Mouse (Mus musculus) G1E-ER4 (cell line): ENCODE measurements around the gene Ptprs. TPM values are rescaled to one million over a fixed set of nuclear protein-coding genes. Genes with fewer than 3 reads are reported as not detected.

Experiments
- GATA1 ChIP-seq: IDR thresholded peaks from one replicate; pipeline ENCODE4 v1.8.0; 2012; ENCODE audit warnings: low read length, inconsistent platforms
- polyA plus RNA-seq: library from polyadenylated mRNA; stranded (reverse); fragments of >175 nt; gene quantifications from 2 replicates; pipeline ENCODE4 v1.2.3, GENCODE M21; 2012

Ptprs gene
- polyA plus RNA-seq, result 40.9 and 48.5 TPM in 2 replicates

DNA sequence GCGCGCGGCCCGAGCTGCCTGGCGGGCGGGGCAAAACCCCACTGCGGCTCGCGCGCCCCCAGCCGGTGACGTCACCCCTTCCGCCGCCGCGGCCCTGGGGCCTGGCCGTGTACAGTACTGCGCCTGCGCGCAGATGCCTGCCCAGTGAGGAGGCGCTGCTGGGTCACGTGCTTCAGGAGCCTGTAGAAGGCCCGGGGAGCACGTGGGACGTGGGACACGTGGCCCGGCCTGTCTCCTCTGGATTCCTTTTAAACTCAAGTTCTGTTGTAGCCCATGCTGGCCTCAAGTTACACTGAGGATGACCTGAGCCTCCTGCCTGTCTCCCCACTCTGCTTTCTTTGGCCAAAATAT lies at the start of gene Ptprs:
TSS of gene Ptprs (minus strand) at position 82 of the 351 bp plus-strand sequence.
- no peak for TF ChIP-seq GATA1

DNA sequence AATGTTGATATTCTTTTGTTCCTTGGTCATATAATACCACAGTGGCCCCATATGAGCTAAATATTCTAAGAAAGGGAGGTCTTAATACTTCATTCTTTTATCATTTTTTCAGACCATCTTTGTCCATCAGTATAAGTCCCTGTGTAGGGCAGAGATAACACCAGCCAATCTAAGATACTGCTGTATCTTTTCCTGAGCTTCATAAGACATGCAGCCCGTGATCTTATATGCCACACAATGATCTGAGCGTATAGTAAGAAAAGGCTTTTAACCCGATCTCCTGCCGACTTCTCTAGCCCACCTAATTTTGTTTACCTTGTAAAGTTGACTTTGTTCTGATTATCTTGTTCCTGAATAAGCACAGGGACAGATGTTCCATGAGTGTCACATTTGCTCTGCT lies 48.7 kb upstream of the Ptprs start:
- TF ChIP-seq GATA1, result no peak

DNA sequence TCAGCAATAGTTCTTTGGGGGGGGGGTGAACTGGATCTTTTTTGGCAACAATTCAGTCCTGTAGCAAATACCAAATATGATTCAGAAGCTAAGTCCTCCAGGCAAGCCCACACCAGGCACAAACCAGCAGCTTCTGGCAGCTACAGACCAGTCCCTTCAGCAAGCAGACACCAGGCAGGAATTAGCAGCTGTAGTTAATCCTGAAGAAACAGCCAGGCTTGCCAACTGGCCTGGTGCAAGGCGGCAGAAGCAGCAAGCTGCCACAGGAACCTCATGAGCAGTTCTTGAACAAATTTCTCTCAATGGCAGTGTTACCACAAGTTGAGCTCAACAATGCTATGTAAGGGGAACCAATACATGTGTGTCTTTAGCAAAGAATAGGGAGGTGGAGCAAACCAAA lies 46.5 kb upstream of the Ptprs start:
- no peak for TF ChIP-seq GATA1

DNA sequence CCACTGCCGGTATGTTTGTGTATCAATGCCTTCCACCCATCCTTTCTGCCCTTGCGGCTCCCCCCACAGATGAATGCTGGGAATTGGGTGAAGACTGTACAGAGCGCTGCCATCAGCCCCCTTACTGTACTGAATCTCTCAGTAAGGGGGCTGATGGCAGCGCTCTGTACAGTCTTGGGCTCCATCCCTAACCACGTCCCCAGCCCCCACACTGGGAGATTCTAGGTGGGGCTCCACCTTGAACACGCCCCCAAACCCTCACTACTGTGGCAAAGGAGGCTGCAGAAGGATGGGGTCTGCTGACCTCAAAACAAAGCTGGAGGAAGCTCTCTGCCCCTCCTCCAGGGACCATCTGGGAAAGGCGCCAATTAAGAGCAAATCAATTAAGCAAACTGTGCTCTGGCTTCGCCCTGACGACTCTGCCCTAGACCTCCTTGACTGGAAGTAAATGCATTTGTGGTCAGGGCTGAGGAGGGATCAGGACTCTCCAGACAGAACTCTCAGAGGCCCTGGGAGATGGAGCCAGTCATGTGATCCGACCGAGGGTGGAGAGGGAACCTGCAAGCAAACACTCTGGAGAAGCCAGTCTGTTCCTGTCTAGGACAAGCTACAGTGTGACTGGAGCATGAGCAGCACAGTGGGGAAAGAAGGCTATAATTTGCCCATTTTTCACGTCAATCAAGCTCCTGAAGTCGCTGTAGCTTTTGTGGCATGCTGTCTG lies 39.6 kb upstream of the Ptprs start:
- TF ChIP-seq GATA1, result no peak

DNA sequence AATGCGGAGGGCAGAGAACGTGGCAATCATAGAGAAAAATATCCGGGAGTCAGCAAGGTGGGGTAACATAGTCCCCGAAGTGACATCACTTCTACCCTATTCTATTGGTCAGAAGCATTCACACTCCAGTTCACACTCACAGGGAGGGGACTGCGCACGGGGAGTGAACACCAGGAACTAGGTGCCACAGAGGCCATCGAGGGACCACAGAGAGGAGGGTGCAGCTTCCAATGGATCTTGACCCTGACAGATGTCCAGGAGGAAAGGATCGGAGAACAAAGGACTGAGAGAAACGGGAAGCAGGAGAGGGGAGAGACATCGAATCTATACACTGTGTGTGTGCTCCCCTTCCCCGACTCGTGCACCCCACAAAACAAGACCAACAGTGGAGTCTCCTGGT lies 38.6 kb upstream of the Ptprs start:
- no peak for TF ChIP-seq GATA1

DNA sequence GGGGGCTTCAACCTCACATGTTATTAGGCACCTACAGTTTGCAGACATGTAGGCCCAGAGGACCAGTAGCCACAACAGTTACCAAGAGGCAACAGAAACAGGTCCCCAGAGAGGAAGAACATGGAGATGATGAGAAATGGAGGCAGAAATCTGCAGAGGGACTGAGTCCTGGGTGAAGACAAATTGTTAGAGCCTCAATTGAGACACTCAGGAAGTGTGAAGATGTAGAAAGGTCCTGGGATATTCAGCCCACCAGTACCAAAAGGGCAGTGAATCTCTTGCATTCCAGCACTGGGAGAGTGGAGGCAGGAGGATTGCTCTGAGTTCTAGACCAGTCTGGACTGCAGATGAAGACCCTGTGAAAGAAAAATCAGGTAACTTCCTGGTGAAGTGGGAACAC lies 38.0 kb upstream of the Ptprs start:
- no peak for TF ChIP-seq GATA1

DNA sequence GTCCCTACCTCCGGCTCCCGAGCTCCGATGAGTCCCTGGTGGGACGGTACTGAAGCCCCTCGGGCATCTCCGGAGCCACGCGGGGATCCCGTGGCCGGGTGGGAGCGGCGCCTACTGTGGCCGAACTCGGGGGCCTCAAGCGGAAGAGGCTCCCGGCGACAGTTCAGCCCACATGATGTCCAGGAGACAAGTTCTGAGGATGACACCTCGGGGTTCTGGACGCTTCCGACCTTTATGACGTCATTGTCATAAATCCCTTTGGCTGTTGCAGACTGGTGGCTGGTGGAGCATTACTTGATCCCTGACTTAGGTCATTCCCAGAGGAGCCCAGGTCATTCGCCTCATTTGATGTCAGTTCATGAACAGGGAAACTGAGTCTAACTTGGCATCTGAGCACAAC lies 36.0 kb upstream of the Ptprs start, which contains the start of gene Znrf4:
TSS of gene Znrf4 (minus strand) at position 122 of the 400 bp plus-strand sequence.
- TF ChIP-seq GATA1, result no peak

DNA sequence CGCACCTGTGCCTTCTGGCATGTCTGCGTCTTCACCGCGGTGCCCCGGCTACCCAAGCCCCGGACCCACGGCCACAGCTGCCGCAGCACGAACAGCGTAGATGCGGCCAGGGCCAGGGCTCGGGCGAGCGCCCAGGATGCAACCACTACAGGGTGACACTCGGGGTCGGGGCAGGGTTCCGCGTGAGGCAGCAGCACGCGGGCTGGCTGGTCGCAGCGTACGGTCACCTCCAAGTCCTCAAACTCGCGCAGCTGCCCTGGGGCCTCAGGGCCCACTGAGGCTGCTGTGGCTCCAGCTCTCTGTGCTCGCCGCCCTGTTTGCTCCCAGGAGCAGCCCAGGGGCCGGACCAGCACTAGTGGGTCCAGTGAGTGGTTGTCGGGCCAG lies 35.4 kb upstream of the Ptprs start:
- no peak for TF ChIP-seq GATA1

DNA sequence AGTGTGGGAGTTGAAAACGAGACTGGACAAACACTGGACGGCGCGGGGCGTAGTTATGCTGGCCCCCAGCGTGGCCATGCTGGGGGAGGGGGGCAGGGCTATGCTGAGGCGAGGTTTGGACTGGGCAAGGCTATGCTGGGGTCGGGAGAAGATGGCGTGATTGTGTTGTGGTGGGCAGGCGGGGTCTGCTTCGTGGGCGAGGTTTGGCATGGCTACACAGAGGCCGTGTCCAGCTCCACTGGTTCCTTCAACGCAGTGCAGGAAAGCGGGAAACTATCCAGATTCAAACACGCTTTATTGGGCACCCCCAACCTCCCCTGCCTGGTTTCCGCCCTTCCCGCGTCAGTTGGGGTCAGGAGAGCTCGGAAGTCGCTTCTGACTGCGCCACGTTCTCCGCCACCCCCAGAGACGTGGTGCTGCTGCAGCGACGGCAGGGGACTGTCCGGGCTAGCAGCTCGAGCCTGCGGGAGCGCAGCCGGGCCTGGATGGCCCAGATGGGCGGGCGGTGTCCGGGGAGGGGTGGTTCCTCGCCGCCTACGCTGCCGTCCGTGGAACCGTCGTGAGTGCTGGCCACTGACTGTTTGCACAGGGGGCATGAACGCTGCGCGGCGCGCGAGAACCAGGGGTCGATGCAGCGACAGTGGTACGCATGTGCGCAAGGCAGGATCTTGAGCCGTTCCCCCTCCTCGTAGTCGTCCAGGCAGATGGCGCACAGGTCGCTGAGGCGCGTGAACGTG lies 34.9 kb upstream of the Ptprs start:
- TF ChIP-seq GATA1, result no peak

DNA sequence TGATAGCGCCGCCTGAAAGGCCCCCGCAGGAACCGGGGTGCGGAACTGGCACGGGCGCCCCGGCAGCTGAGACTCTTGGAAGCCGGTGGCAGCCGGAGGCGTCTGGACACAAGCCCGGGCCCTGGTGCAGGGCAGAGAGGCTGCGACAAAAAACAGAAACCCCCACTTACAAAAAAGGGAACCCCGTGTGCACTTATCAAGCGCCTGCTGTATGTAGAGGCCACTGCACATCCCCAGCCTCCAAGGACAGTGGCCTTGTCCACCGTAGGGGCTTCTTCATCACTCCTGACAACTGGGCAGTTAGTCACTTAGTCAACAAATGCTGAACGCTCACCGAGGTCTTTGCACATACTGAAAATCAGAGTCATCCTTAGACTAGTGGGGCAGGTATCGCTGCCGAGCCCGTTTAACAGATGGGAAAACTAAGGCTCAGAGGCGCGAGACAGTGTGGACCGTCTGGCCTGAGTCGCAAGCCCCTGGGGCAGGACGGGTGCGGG lies 34.2 kb upstream of the Ptprs start:
- no peak for TF ChIP-seq GATA1

DNA sequence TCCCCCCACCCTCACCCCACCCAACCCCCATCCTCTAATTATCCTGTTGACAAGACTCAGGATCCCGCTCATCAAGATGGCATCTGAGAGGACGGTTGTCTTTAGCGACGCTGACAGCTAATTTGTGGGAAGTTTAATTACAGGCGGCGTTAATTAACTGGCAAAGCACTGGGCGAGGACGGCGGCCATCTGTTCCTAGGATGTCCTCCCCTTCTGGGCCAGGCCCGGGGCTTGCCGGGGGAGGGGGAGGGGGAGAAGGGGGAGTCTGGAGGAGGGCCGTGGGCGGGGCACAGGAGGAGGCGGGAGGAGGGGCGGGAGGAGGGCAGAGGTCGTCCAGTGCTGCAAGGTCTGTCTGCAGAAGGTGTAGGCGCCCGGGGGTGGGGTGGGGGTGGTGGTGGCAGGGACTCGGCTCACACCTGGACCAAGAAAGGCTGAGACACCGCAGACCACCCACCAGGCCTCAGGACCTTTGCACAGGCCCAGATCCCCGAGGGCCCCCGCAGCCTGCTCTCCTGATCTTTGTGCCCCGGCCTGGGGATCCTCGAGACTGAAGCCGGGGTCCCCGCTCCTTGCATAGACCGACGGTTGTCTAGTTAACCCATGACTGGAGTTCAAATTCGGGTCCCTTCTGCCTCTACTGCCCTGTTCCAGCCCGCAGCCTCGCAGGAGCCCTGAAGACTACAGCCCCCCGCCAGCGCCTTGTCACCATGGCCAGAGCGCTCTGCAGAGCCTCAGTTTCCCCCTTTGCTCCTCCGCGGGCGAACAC lies 33.6 kb upstream of the Ptprs start:
- no peak for TF ChIP-seq GATA1

DNA sequence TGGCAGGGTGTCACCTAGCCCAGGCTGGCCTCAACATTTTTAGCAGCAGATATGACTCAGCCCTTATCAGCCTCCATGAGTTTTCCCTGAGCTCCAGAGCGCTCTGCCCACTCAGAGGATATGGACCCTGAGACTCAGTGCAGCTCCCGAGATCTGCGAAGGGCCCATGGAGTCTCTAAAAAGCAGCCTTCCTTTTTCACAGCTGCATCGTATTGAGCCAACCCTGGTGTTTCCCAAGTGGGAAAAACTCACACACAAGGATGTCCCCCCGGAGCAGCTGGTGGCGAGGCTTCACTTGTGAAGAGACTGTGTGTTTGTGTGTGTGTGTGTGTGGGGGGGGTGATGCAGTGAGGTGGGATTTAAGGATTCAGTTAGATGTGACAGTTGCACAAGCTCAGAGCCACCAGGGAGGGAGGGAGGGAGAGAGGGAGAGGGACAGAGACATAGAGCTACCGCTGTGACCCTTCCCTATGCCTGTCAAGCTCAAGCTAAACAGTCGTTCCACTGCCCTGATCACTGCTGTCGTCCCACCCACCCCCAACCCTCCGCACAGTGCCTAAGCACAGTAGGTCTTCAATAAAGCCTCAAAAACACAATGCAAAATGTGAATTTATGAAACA lies 32.8 kb upstream of the Ptprs start:
- TF ChIP-seq GATA1, result no peak

DNA sequence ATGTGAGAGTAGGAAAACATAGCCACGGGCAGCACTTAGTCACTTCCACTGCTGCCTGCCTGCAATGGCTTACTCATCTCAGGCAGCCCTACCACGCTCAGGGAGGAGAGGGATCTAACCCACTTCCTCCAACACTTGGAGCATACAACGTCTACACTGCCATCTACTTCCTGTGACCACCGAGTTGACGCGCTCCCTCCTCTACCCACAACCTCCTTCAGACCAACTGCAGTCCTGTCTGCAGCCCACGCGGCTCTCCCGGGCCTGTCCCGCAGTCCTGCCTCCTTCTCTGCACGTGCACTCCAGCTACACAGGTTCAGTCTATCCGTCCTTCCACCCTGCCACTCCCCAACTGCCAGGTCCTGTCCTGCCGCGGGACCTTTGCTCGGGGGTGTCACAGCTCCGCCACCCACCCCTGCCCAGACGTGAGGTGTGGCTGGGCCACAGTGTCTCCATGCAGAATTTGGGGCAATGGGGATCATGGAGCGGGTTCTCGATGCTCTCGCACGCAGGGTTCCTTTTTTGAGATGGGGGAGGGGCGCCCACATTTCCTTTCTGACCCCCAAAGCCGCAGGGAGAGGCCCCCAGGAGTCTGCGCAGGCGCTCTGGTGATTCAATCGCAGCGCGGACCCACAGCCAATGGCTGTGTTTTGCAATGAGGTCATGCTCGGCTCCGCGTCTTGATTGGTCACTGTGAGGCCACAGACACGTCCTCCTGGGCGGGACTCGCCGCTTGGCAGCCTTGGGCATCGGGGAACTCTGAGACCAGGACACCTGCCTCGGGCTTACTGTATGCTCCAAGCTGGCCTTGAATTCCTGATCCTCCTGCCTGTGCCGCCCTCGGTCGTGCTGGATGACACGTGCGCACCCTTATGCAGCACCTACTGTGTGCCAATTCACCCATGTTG lies 31.1 kb upstream of the Ptprs start:
- TF ChIP-seq GATA1, result no peak

DNA sequence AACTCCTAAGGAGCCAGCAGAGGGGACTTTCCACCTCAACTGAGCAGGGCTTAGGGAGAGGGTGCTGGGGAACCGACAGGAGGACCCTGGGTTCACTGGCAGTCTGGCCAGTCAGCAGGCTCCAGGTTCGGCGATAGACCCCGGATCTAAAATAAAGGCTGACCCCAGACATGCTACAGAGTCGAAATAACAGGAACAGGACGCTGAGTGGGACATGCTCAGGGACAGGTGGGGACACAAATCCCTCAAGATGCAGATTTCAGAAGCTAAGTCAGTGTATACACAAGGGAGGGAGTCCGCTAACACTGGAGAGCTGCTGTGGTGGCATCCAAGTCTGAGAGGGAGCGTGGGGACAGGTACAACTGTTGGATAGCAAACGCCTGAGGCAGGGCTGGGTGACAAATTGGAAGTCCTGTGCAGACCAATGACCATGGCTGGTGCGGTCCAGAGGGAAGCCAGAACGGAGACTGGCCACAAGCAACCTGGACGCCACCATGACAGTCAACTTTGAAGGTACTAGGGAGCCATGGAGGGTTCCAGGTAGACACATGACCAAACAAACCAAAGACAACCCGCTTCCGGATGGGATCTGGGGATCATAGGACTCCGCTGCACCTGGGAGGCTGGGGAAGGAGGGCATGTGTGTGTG lies 30.3 kb upstream of the Ptprs start:
- TF ChIP-seq GATA1, result no peak
